Mouse (Mus musculus): ENCODE results near the gene Lama4. TPM values are rescaled to one million over a fixed set of nuclear protein-coding genes. Genes with fewer than 3 reads are reported as not detected.
A peak's percentile ranks its signal among the peaks of the same experiment; 100 is the strongest.

The Lama4 gene
- polyA plus RNA-seq, 1 experiment from 2014 or later: 17.5 TPM

DNA sequence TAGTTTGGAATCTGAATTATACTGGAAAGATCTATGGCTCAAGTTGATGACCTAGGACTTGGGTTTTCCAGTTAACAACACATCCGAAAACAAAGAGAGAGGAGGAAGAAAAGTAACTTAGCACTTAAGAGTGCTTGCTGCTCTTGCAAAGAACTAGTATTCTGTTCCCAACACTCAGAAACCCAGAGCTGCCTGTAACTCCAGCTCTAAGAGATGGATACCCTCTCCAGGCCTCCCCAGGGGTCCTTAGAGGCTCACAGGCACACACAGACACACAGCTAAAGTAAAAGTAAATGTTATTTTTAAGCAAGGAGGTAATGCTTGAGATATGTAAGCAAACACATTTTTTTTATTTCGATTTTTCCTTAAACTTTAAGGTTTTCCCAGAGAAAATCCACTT is 49.5 kb downstream of the Lama4 start:
- H3K4me1 ChIP-seq (replicated peaks; ENCODE audit: control insufficient read depth, insufficient read depth, low read length): no peaks in the 10 kb centered on the region
- no peak overlapping the region for H3K4me2 ChIP-seq (ENCODE audit: low read length)
- H3K4me3 ChIP-seq (replicated peaks; ENCODE audit: low read length): no peak overlapping the region
- no peaks in the 10 kb centered on the region for H3K27me3 ChIP-seq (replicated peaks; ENCODE audit: control insufficient read depth, insufficient read depth, low read length)
- no peaks in the 10 kb centered on the region for H3K9me3 ChIP-seq (ENCODE audit: control insufficient read depth, low read length)
- no peak for ATAC-seq
- no peak overlapping the region for H3K9ac ChIP-seq (replicated peaks; ENCODE audit: low read depth, low read length)
- WGBS: 78% methylated on average over 2 of the region's 2 CpGs
- no peak overlapping the region for H3K27ac ChIP-seq (ENCODE audit: low read length)
- no peaks in the 10 kb centered on the region for H3K36me3 ChIP-seq (ENCODE audit: control insufficient read depth, insufficient read depth)

DNA sequence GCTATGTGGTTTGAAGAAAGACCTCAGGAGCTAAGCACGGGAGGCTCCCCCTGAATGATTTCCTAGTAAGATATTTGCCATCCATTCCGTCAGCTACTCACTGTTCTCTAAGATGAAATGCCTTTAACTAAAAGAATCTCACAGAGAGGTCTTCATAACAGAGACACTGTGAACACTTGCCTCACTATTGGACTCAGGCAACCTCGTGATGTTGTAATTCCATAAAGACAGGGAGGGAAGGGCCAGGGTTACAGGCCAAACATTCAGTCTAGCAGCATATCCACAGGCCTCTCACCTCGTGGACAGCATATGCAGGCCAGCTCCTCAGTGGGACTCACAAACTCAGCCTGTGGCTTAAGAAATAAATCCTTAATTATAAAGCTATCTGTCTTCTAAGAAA is 52.7 kb downstream of the Lama4 start:
- no peak for ATAC-seq
- no peaks in the 10 kb centered on the region for H3K27me3 ChIP-seq (replicated peaks; ENCODE audit: control insufficient read depth, insufficient read depth, low read length)
- H3K9me3 ChIP-seq (ENCODE audit: control insufficient read depth, low read length): no peaks in the 10 kb centered on the region
- no peak overlapping the region for H3K4me3 ChIP-seq (replicated peaks; ENCODE audit: low read length)
- WGBS: 63% methylated on average over 4 of the region's 4 CpGs
- H3K27ac ChIP-seq (ENCODE audit: low read length): no peak overlapping the region
- no peaks in the 10 kb centered on the region for H3K4me1 ChIP-seq (replicated peaks; ENCODE audit: control insufficient read depth, insufficient read depth, low read length)
- no peak overlapping the region for H3K9ac ChIP-seq (replicated peaks; ENCODE audit: low read depth, low read length)
- no peak overlapping the region for H3K4me2 ChIP-seq (ENCODE audit: low read length)
- H3K36me3 ChIP-seq (ENCODE audit: control insufficient read depth, insufficient read depth): no peaks in the 10 kb centered on the region

DNA sequence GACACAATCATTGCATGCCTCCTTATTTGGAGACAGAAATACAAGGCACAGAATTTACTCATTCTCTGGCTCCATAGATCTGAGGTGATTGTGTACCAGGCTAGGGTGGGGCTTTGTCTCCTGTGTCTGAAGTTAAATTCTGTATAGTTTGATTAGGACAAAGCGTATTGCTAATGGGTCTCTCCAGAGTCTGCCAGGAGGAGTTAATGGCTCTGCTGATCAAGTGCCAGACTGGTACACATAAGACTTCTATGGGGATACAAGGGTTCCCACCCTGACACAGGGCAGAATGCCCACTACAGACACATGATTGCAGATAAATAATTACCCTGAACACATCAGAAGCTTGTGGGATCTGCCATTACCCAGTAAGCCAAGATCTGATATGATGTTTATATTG is 53.3 kb downstream of the Lama4 start:
- Histone ChIP-seq H3K27ac (ENCODE audit: low read length) (no peak overlapping the region), H3K9ac (replicated peaks; ENCODE audit: low read depth, low read length) (no peak overlapping the region), H3K4me1 (replicated peaks; ENCODE audit: control insufficient read depth, insufficient read depth, low read length) (no peaks in the 10 kb centered on the region), H3K4me3 (replicated peaks; ENCODE audit: low read length) (no peak overlapping the region), H3K4me2 (ENCODE audit: low read length) (no peak overlapping the region), H3K36me3 (ENCODE audit: control insufficient read depth, insufficient read depth) (no peaks in the 10 kb centered on the region), H3K27me3 (replicated peaks; ENCODE audit: control insufficient read depth, insufficient read depth, low read length) (no peaks in the 10 kb centered on the region), H3K9me3 (ENCODE audit: control insufficient read depth, low read length) (no peaks in the 10 kb centered on the region)
- 45% methylated on average over 1 of the region's 1 CpGs for WGBS
- no peak for ATAC-seq

DNA sequence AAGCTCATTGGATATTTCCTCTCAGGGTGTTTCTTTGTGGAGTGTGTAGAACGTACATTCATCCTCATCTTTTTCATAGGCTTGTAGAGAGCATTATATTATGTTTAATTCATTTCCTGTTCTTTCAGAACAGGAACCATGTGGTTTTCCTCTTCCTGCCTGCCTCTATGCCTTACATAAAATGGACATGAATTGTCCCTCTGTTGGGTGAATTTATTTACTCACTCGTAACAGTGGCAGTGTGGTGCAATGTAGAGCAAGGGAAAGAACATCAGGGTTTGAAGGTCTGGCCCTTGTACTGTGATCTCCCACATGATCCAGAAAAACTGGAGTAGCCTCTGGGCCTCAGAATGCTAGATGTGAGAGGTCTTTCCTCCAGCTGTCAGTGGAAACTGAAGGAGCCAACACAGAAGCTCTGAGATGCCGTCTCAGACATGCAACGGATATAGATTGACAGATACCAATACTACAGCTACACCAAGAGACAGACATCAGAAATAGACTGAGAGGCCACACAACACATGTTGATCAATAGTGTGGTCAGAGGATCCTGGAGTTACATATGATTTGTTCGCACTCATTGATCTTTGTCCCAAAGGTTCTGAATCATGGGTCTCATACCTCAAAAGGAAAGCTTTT is 58.4 kb downstream of the Lama4 start:
- Histone ChIP-seq H3K4me3 (replicated peaks; ENCODE audit: low read length) (no peak overlapping the region), H3K4me2 (ENCODE audit: low read length) (no peak overlapping the region), H3K4me1 (replicated peaks; ENCODE audit: control insufficient read depth, insufficient read depth, low read length) (no peaks in the 10 kb centered on the region), H3K27ac (ENCODE audit: low read length) (no peak overlapping the region), H3K9ac (replicated peaks; ENCODE audit: low read depth, low read length) (no peak overlapping the region), H3K9me3 (ENCODE audit: control insufficient read depth, low read length) (no peaks in the 10 kb centered on the region), H3K27me3 (replicated peaks; ENCODE audit: control insufficient read depth, insufficient read depth, low read length) (no peaks in the 10 kb centered on the region), H3K36me3 (ENCODE audit: control insufficient read depth, insufficient read depth) (no peaks in the 10 kb centered on the region)
- WGBS: 82% methylated on average over 5 of the region's 5 CpGs
- no peak for ATAC-seq

DNA sequence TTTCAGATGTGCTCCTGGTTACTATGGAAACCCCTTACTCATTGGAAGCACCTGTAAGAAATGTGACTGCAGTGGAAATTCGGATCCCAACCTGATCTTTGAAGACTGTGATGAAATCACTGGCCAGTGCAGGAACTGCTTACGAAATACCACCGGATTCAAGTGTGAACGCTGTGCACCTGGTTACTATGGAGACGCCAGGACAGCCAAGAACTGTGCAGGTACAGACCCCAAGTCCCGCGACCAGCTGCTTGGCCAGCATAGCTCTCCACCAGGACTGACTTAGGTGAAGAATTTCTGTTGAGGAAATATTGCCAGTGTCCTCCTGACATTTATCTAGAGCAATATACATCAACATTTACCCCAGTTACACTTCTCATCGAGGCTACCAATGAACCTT is 61.2 kb downstream of the Lama4 start:
- Histone ChIP-seq H3K27me3 (replicated peaks; ENCODE audit: control insufficient read depth, insufficient read depth, low read length) (no peaks in the 10 kb centered on the region), H3K27ac (ENCODE audit: low read length) (no peak overlapping the region), H3K9ac (replicated peaks; ENCODE audit: low read depth, low read length) (no peak overlapping the region), H3K4me1 (replicated peaks; ENCODE audit: control insufficient read depth, insufficient read depth, low read length) (no peaks in the 10 kb centered on the region), H3K4me2 (ENCODE audit: low read length) (no peak overlapping the region), H3K4me3 (replicated peaks; ENCODE audit: low read length) (no peak overlapping the region), H3K36me3 (ENCODE audit: control insufficient read depth, insufficient read depth) (no peaks in the 10 kb centered on the region), H3K9me3 (ENCODE audit: control insufficient read depth, low read length) (no peaks in the 10 kb centered on the region)
- 88% methylated on average over 8 of the region's 8 CpGs for WGBS
- ATAC-seq: peak; percentile 36; the same call in 1 of the 2 replicates

DNA sequence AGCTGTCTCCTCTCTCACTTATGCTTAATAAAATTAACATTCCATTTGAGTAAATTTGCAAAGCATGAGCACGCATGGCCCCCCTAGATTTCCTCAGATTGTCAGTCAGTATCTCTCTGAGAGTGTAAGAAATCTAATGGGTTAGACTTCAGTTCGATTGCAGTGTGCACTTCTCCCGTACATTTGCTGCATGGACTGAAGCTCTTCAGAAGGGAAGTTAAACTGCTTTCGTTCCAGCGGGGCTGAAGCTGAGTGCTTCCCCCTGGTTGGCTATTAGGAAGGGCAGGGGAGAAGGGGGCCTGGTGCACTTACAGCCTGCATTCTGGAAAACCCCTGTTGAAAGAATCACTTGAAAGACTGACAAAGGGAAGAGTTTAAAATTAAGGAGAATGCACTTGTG is 61.7 kb downstream of the Lama4 start:
- H3K27me3 ChIP-seq (replicated peaks; ENCODE audit: control insufficient read depth, insufficient read depth, low read length): no peaks in the 10 kb centered on the region
- ATAC-seq: no peak
- H3K4me3 ChIP-seq (replicated peaks; ENCODE audit: low read length): no peak overlapping the region
- H3K9ac ChIP-seq (replicated peaks; ENCODE audit: low read depth, low read length): no peak overlapping the region
- no peak overlapping the region for H3K4me2 ChIP-seq (ENCODE audit: low read length)
- H3K4me1 ChIP-seq (replicated peaks; ENCODE audit: control insufficient read depth, insufficient read depth, low read length): no peaks in the 10 kb centered on the region
- WGBS: 61% methylated on average over 5 of the region's 5 CpGs
- H3K9me3 ChIP-seq (ENCODE audit: control insufficient read depth, low read length): no peaks in the 10 kb centered on the region
- no peak overlapping the region for H3K27ac ChIP-seq (ENCODE audit: low read length)
- no peaks in the 10 kb centered on the region for H3K36me3 ChIP-seq (ENCODE audit: control insufficient read depth, insufficient read depth)

DNA sequence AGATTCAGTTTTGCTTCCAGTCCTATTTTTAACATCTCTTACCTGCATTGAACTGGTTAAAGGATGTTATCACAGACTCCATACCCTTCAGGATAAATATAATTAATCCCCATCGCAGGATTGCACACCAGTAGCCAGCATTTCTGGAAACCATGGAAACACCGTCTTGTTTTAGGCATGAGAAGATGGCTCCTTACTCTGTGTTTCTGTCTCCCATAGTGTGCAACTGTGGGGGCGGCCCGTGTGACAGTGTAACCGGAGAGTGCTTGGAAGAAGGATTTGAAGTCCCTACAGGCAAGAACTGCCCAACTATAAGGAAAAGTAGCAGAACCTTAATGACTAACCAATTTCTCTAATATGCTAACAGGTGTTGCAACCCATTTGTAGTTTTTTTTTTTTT is 63.1 kb downstream of the Lama4 start:
- no peak for ATAC-seq
- Histone ChIP-seq H3K4me1 (replicated peaks; ENCODE audit: control insufficient read depth, insufficient read depth, low read length) (no peaks in the 10 kb centered on the region), H3K4me2 (ENCODE audit: low read length) (no peak overlapping the region), H3K9ac (replicated peaks; ENCODE audit: low read depth, low read length) (no peak overlapping the region), H3K27me3 (replicated peaks; ENCODE audit: control insufficient read depth, insufficient read depth, low read length) (no peaks in the 10 kb centered on the region), H3K36me3 (ENCODE audit: control insufficient read depth, insufficient read depth) (no peaks in the 10 kb centered on the region), H3K27ac (ENCODE audit: low read length) (no peak overlapping the region), H3K9me3 (ENCODE audit: control insufficient read depth, low read length) (no peaks in the 10 kb centered on the region), H3K4me3 (replicated peaks; ENCODE audit: low read length) (no peak overlapping the region)
- 67% methylated on average over 5 of the region's 5 CpGs for WGBS

DNA sequence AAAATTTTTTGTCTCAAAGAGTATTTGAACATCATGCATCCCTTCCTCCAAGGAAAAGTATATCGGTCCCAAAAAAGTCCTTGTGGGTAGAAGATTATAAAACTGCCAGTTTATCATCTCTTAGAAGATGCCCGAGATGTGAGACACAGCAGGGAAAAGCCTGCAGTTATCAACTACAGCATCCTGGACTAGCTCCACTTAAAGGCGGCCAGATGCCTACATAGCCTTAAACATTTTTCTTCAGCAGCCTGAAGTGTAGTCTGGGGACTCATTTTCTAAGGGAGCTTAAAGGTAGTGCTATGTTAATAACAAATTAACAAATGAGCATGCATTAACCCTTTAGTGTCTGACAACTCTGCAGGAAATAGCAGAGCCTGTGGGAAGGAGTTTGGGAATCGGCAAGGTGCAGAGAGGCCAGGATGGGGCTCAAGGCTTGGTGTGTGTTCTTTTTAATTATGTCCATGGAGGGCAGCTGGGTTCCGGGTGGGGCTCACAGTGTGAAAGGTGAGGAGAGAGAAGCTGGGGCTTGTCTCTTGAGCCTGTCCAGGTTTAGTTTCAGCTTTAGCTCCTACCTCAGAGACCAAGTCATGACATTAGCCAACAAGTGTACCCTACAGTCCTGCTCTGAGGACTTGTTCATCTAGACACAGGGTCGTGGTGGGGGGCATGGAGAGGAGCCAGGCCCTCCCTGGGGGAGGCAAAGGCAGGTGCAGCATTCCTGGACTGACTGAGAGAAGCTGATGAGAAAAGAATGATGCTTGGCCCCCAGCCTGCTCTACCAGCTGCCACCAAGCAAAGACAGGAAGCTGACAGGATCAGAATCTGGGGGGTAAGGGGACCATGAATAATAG is 64.2 kb downstream of the Lama4 start:
- Histone ChIP-seq H3K4me1 (replicated peaks; ENCODE audit: control insufficient read depth, insufficient read depth, low read length) (no peaks in the 10 kb centered on the region), H3K9me3 (ENCODE audit: control insufficient read depth, low read length) (no peaks in the 10 kb centered on the region), H3K4me2 (ENCODE audit: low read length) (no peak overlapping the region), H3K9ac (replicated peaks; ENCODE audit: low read depth, low read length) (no peak overlapping the region), H3K4me3 (replicated peaks; ENCODE audit: low read length) (no peak overlapping the region), H3K27ac (ENCODE audit: low read length) (no peak overlapping the region), H3K27me3 (replicated peaks; ENCODE audit: control insufficient read depth, insufficient read depth, low read length) (no peaks in the 10 kb centered on the region), H3K36me3 (ENCODE audit: control insufficient read depth, insufficient read depth) (no peaks in the 10 kb centered on the region)
- 83% methylated on average over 6 of the region's 6 CpGs for WGBS
- ATAC-seq: no peak

DNA sequence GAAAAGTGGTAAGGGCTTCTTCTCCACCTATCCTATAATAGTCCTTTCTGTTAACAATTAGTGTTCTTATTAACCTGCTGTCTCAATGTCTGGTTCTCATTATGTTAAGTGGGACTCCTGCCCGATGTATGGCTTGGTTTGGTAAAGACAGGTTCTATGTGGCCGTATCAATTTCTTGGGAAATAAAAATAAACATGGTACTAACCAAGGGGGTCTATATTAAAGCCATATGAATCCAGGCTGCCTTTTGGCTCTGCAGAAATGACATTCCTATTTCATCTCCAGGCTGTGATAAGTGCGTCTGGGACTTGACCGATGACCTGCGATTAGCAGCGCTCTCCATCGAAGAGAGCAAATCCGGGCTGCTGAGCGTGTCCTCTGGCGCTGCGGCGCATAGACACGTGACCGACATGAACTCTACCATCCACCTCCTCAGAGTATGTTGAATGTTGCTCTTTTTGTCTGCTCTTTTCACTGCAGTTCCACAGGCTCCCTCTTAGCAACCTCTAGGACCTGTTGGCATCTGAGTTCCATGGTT is 64.9 kb downstream of the Lama4 start:
- Histone ChIP-seq H3K9me3 (ENCODE audit: control insufficient read depth, low read length) (no peaks in the 10 kb centered on the region), H3K4me3 (replicated peaks; ENCODE audit: low read length) (no peak overlapping the region), H3K36me3 (ENCODE audit: control insufficient read depth, insufficient read depth) (no peaks in the 10 kb centered on the region), H3K27ac (ENCODE audit: low read length) (no peak overlapping the region), H3K4me2 (ENCODE audit: low read length) (no peak overlapping the region), H3K27me3 (replicated peaks; ENCODE audit: control insufficient read depth, insufficient read depth, low read length) (no peaks in the 10 kb centered on the region), H3K9ac (replicated peaks; ENCODE audit: low read depth, low read length) (no peak overlapping the region), H3K4me1 (replicated peaks; ENCODE audit: control insufficient read depth, insufficient read depth, low read length) (no peaks in the 10 kb centered on the region)
- no peak for ATAC-seq
- 89% methylated on average over 14 of the region's 14 CpGs for WGBS
